Mouse (Mus musculus) heart, adult 8-10 months (tissue): ENCODE results near the gene Fam83d. TPM values are rescaled to one million over a fixed set of nuclear protein-coding genes. Genes with fewer than 3 reads are reported as not detected.

Experiments
- DNase-seq: peaks from one replicate; pipeline ENCODE4 v3.0.0; 2022; ENCODE audit warnings: low spot score
- microRNA-seq: library from miRNA; unstranded; fragments of <30 nt; microRNA quantifications from one replicate; pipeline ENCODE4 v1.2.0, GENCODE M21; 2022
- total RNA-seq, 4 experiments: library from RNA; stranded (reverse); gene quantifications; 2 replicates each; pipeline ENCODE4 v1.2.4; 2022

The Fam83d gene
- total RNA-seq, 4 experiments from 2014 or later, result 0.22 to 1.6 (median 0.54) TPM

DNA sequence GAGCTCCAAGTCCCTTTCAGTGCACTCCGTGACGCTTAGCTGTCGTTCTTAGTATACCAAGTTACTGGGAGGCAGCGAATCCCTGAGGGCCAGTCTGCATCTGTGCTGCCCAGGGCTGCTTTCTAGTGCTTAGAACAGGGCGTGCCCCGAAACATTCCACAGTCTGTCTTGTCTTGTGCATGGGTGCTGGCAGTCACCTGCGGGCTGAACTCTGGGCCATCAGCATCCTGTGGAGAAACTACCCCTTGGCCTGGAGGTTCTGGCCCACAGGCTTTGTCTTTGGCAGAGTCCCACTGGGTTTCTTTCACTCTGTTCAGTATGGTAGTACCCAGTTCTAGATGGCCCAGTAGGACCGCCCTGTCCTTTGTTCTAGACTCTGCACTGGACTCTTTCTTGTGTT, 32.9 kb downstream of the Fam83d start:
- no peak for DNase-seq

DNA sequence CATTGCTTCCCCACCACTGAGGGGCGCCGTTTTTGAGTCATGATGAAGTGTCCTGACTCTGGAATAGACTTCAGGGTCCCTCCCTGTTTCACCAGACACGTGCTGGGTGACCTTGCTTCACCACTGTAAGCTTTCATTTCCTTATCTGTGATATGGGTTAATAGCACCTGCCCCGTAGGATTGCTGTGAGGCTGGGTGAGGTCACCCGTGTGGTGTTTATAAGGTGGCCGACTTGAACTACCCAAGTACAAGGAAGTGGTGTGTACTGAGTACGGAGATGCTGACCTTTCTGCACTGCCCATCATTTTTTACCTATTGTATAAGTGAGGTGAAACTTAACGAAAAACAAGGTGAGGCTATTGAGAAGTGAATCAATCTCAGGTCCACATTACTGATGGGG, 35.7 kb downstream of the Fam83d start:
- DNase-seq, result no peak

DNA sequence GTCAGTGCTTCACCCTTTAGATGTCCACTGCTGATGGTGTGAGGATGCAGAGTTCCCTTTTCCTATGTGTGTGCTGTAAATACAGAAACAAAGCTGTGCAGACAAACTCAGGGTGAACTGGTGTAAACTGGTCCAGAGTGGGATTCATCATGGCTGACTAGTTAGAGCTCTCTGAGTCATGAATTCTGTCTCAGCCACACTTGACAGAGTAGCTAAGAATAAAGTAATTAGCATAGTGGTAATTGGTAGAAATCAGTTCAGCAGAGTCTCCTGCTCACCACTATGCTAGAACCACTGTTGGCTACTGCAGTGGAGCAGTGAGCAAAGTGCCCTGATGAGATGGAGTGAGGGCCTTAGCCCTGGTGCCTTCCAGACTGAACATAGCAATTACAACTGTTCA, 47.8 kb downstream of the Fam83d start:
- DNase-seq, result no peak

DNA sequence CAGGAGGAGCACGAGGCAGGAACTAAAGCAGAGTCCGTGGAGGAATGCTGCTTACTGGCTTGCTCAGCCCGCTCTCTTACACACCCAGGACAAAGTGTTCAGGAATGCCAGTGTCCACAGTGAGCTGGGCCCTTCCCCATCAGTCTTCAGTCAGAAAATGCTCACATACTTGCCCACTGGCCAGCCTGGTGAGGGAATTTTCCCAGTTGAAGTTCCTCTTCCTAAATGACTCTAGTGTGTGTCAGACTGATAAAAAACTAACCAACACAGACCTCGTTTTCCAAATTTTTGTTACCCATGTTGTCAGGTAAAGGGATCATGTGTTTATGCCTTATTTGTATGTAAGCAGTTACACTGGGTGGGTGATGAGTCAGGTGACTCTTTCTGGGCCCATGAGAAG, 48.3 kb downstream of the Fam83d start:
- no peak for DNase-seq

DNA sequence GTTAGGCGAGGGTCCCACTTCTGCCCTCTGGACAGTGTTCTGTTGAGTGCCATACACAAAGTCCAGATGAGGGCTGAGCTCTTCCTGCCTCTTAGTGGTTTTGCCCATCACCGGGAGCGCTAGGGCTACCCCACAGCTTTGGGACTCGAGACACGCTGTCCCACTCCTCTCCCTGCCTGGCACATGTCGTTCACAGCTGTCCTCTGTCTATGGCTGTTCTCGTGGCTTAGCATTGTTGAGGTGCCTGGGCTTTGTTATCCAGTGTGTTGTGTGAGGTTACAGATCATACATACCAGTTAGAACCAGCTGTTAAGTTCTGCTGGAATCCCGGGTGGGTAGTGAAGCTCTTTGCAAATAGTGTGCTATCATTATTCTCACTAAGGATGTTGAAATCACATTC, 49.8 kb downstream of the Fam83d start:
- no peak for DNase-seq

DNA sequence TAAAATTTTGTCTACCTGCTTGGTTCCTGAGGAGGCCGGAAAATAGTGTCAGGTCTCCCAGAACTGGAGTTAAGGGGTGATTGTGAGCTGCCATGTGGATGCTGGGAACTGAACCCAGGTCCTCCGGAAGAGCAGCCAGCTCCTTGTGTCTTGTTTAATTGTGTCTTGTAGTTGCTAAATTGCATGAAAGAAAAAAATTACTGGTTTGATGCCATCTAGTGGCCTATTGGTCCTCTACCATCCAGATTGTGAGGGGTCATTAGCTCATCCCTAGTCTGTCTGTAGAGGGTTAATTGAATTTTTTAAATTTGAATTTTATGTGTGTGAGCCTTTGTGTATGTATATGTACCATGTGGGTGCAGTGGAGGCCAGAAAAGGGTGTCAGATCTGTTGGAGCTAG, 60.2 kb downstream of the Fam83d start:
- no peak for DNase-seq

DNA sequence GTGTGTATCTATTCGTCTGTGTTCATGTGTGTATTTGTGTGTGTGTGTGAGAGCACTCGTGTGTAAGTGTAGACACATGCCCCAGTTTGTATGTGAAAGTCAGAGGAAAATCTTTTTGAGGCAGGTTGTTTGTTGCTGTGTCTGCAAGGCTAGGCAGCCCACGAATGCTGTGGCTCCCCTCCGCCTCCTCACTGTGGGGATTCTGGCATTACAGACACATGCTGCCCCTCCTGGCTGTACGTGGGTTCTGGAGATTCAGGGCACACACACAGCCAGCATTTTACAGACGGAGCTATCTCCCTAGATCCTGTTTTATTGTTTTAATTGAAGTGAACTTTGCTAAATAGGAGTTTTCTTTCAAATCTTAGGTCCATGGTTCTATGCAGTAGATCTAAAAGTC, 61.9 kb downstream of the Fam83d start:
- no peak for DNase-seq

DNA sequence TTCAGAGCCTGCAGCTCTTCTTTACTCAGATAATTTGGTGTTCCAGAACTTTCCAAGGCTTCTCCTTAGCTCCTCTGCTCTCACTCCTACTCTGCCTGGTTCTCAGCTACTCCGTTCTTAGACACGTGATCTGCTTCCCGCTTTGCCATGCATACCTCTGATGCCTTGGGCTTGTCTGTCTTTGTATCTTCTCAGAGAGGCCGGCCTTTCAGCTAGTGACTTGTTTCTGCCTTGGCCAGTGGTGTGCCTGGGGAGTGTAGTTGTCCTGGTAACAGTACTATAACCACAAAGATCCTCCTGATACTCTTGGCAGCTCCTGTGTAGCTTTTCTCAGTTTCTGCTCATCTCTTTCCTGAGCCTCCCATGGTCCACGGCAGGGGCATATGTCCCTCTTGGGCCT, 65.3 kb downstream of the Fam83d start:
- no peak for DNase-seq

DNA sequence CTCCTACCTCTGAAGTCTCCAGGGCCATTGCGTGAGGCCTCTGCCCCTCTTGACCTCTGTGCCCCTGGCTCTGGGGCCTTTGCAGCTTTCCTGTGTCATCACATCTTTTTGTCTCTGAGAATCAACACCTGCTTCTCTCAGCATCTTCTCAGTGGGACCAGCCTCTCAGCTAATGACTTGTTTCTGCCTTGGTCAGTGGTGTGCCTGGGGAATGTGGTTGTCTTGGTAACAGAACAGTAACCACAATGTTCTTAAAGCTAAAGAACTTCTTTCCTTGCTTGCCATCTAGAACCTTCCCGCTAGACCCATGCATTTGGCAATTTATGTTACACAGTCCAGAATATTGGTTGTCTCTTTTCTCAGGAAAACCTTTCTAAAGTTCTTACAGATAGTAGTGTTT, 65.8 kb downstream of the Fam83d start:
- no peak for DNase-seq

Small RNAs within 50 kb of the gene (microRNA-seq; reads per million reads assigned to microRNA genes)
- not detected for gene Gm26141

Other genes with a start within 250 kb of the Fam83d start
- gene Slc32a1, start 157.3 kb upstream of the Fam83d start, total RNA-seq, result not detected
- gene Actr5, start 143.2 kb upstream of the Fam83d start, total RNA-seq, result 1 to 10 TPM; 5.0 to 6.4 (median 6.3) TPM
- 10 to 100 TPM in 2 of 4 experiments, 1 to 10 TPM in 2; 7.8 to 12.3 (median 10.1) TPM for gene Ppp1r16b, start 102.7 kb upstream of the Fam83d start, total RNA-seq
- gene Dhx35, start 26.7 kb downstream of the Fam83d start, total RNA-seq, result 10 to 100 TPM; 12.3 to 17.6 (median 15.8) TPM